Mouse (Mus musculus) lung, adult 2 months (tissue): ENCODE results near the gene Dgki.

Source experiments
- CTCF ChIP-seq: fragments of 200-500 bp; IDR thresholded peaks from 2 replicates; pipeline ENCODE4 v1.5.1; 2011; ENCODE audit warnings: mild to moderate bottlenecking, low read length, control low read depth; ENCODE audit not compliant: insufficient read depth
- POLR2A ChIP-seq: fragments of 200-500 bp; IDR thresholded peaks from 2 replicates; pipeline ENCODE4 v1.6.1; 2011; ENCODE audit warnings: low read depth, mild to moderate bottlenecking, control low read depth, low read length, borderline replicate concordance; ENCODE audit errors: extremely low read depth

- no peak for TF ChIP-seq CTCF
- TF ChIP-seq POLR2A: no peak
Measured at GRCm38 (mm10) chr6:37068737-37069136, 231.2 kb downstream of the Dgki start.
